Mouse (Mus musculus): ENCODE results near the gene Plpp3.

- TF ChIP-seq POLR2A (IDR thresholded peaks at IDR 0.05; ENCODE audit: borderline replicate concordance, extremely low read depth, insufficient read depth, insufficient read length, poor library complexity, severe bottlenecking) (no peak), CTCF (IDR thresholded peaks at IDR 0.05; ENCODE audit: borderline replicate concordance, extremely low read depth, insufficient read depth, insufficient read length) (no peak)
Observed at GRCm38 (mm10) chr4:105275616-105276015, 118.5 kb downstream of the Plpp3 start.

All from brain, embryonic 14.5 days (tissue).